Mouse (Mus musculus) liver, embryonic 14.5 days (tissue): Measurements from ENCODE around the gene Pdia4.

Experiments
- CTCF ChIP-seq: IDR thresholded peaks from 2 replicates; pipeline ENCODE4 v1.5.1; 2016; ENCODE audit warnings: antibody characterized with exemption, low read depth, control low read depth
- EP300 ChIP-seq: IDR thresholded peaks from 2 replicates; pipeline ENCODE4 v1.6.1; 2016; ENCODE audit warnings: antibody characterized with exemption, low read depth

DNA sequence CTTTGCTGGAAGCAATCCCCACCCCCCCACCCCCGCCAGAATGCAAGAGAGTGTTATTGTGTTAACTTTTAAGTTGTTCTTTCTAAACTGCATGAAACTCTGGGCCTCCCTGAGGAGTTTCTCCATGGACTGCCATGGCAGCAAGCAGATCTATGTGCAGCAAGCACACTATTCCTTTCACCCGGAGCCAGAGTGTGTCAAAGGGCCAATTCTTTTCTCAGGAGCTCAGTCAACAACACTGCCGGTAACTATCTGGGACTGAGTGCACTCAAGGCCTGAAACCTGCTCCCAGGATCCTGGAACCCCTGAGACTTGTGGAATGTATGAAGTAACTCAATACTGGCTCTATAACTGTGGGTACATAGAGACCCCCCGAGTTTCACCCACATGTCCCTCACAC is 4.2 kb downstream of the Pdia4 start:
- TF ChIP-seq CTCF: no peak
- no peak for TF ChIP-seq EP300
